Mouse (Mus musculus): Measurements from ENCODE around the gene Cbx4.
"Not testable (repeated sequence)": the region's sequence is repeated elsewhere in the genome, so short reads cannot be mapped to it uniquely, and the experiment has no call there.

Gene Cbx4

GRCm38 (mm10) chr11:119116992-119117391 lies 31.0 kb upstream of the Cbx4 start:
- in situ Hi-C loops (cut with MboI; ENCODE audit: low pct_unique_long_range_greater_than_20kb in 1 of 2, low sequenced_read_pairs in 2 of 2, unreplicated experiment in 1 of 2), result no loop called here

GRCm38 (mm10) chr11:119112721-119113120 lies 26.7 kb upstream of the Cbx4 start:
- in situ Hi-C loops (cut with MboI; ENCODE audit: low pct_unique_long_range_greater_than_20kb in 1 of 2, low sequenced_read_pairs in 2 of 2, unreplicated experiment in 1 of 2), result no loop called here

GRCm38 (mm10) chr11:119111345-119111744 lies 25.3 kb upstream of the Cbx4 start:
- in situ Hi-C loops (cut with MboI; ENCODE audit: low pct_unique_long_range_greater_than_20kb in 1 of 2, low sequenced_read_pairs in 2 of 2, unreplicated experiment in 1 of 2), result no loop called here

- in situ Hi-C loops (cut with MboI; ENCODE audit: low pct_unique_long_range_greater_than_20kb in 1 of 2, low sequenced_read_pairs in 2 of 2, unreplicated experiment in 1 of 2), result no loop called here
Observed at GRCm38 (mm10) chr11:119109415-119110071, 23.5 kb upstream of the Cbx4 start.

GRCm38 (mm10) chr11:119108573-119109263 lies 22.7 kb upstream of the Cbx4 start:
- in situ Hi-C loops (cut with MboI; ENCODE audit: low pct_unique_long_range_greater_than_20kb in 1 of 2, low sequenced_read_pairs in 2 of 2, unreplicated experiment in 1 of 2), result no loop called here

GRCm38 (mm10) chr11:119106289-119106688 lies 20.3 kb upstream of the Cbx4 start:
- in situ Hi-C loops (cut with MboI; ENCODE audit: low pct_unique_long_range_greater_than_20kb in 1 of 2, low sequenced_read_pairs in 2 of 2, unreplicated experiment in 1 of 2), result no loop called here

- in situ Hi-C loops (cut with MboI; ENCODE audit: low pct_unique_long_range_greater_than_20kb in 1 of 2, low sequenced_read_pairs in 2 of 2, unreplicated experiment in 1 of 2), result no loop called here
Observed at GRCm38 (mm10) chr11:119105748-119106147, 19.7 kb upstream of the Cbx4 start.

- in situ Hi-C loops (cut with MboI; ENCODE audit: low pct_unique_long_range_greater_than_20kb in 1 of 2, low sequenced_read_pairs in 2 of 2, unreplicated experiment in 1 of 2), result no loop called here
Observed at GRCm38 (mm10) chr11:119105071-119105609, 19.1 kb upstream of the Cbx4 start.

GRCm38 (mm10) chr11:119103991-119104390 lies 18.0 kb upstream of the Cbx4 start:
- in situ Hi-C loops (cut with MboI; ENCODE audit: low pct_unique_long_range_greater_than_20kb in 1 of 2, low sequenced_read_pairs in 2 of 2, unreplicated experiment in 1 of 2), result no loop called here

- in situ Hi-C loops (cut with MboI; ENCODE audit: low pct_unique_long_range_greater_than_20kb in 1 of 2, low sequenced_read_pairs in 2 of 2, unreplicated experiment in 1 of 2), result not testable (repeated sequence)
Observed at GRCm38 (mm10) chr11:119100355-119100754, 14.3 kb upstream of the Cbx4 start.

- in situ Hi-C loops (cut with MboI; ENCODE audit: low pct_unique_long_range_greater_than_20kb in 1 of 2, low sequenced_read_pairs in 2 of 2, unreplicated experiment in 1 of 2), result loop anchor here (10.0 kb wide), 2 partner anchors 87 to 107 kb away; no protein-coding TSS in a partner anchor
Observed at GRCm38 (mm10) chr11:119098202-119098601, 12.2 kb upstream of the Cbx4 start.

GRCm38 (mm10) chr11:119095441-119095840 lies 9.4 kb upstream of the Cbx4 start:
- in situ Hi-C loops (cut with MboI; ENCODE audit: low pct_unique_long_range_greater_than_20kb in 1 of 2, low sequenced_read_pairs in 2 of 2, unreplicated experiment in 1 of 2), result loop anchor here (10.0 kb wide), 2 partner anchors 89 to 109 kb away; no protein-coding TSS in a partner anchor

- in situ Hi-C loops (cut with MboI; ENCODE audit: low pct_unique_long_range_greater_than_20kb in 1 of 2, low sequenced_read_pairs in 2 of 2, unreplicated experiment in 1 of 2), result loop anchor here (5.0 to 10.0 kb wide), 3 partner anchors 41 to 111 kb away; no protein-coding TSS in a partner anchor
Observed at GRCm38 (mm10) chr11:119093322-119093721, 7.3 kb upstream of the Cbx4 start.

GRCm38 (mm10) chr11:119092286-119092685 lies 6.3 kb upstream of the Cbx4 start:
- in situ Hi-C loops (cut with MboI; ENCODE audit: low pct_unique_long_range_greater_than_20kb in 1 of 2, low sequenced_read_pairs in 2 of 2, unreplicated experiment in 1 of 2), result loop anchor here (5.0 to 10.0 kb wide), 3 partner anchors 40 to 113 kb away; no protein-coding TSS in a partner anchor

GRCm38 (mm10) chr11:119091598-119091991 lies 5.6 kb upstream of the Cbx4 start:
- in situ Hi-C loops (cut with MboI; ENCODE audit: low pct_unique_long_range_greater_than_20kb in 1 of 2, low sequenced_read_pairs in 2 of 2, unreplicated experiment in 1 of 2), result loop anchor here (5.0 to 10.0 kb wide), 3 partner anchors 39 to 113 kb away; no protein-coding TSS in a partner anchor

GRCm38 (mm10) chr11:119090961-119091597 lies 5.1 kb upstream of the Cbx4 start:
- in situ Hi-C loops (cut with MboI; ENCODE audit: low pct_unique_long_range_greater_than_20kb in 1 of 2, low sequenced_read_pairs in 2 of 2, unreplicated experiment in 1 of 2), result loop anchor here (5.0 to 10.0 kb wide), 3 partner anchors 39 to 114 kb away; no protein-coding TSS in a partner anchor

GRCm38 (mm10) chr11:119090076-119090960 lies 4.3 kb upstream of the Cbx4 start:
- in situ Hi-C loops (cut with MboI; ENCODE audit: low pct_unique_long_range_greater_than_20kb in 1 of 2, low sequenced_read_pairs in 2 of 2, unreplicated experiment in 1 of 2), result loop anchor here (5.0 to 10.0 kb wide), 3 partner anchors 38 to 114 kb away; no protein-coding TSS in a partner anchor
